Mouse (Mus musculus) adrenal gland, adult 10 weeks (tissue): ENCODE results near the gene Ccdc63. TPM values are rescaled to one million over a fixed set of nuclear protein-coding genes. Genes with fewer than 3 reads are reported as not detected.

Experiments used
- polyA plus RNA-seq: library from polyadenylated mRNA; stranded (reverse); fragments of 350-450 nt; fragmentation: Illumina TruSeq; extraction: RNeasy Lipid Tissue Mini Kit (QIAGEN cat#74804); gene quantifications from one replicate; pipeline ENCODE4 v1.2.3, GENCODE M21; 2014; ENCODE audit warnings: low read depth, low replicate concordance

The Ccdc63 gene
- polyA plus RNA-seq, result not detected

GRCm38 (mm10) chr5:122140723-122141122 is at the start of gene Ccdc63:
Ccdc63 (minus strand) TSS chr5:122140823.

GRCm38 (mm10) chr5:122157827-122158381 is 17.3 kb upstream of the Ccdc63 start, which contains the start of gene Ppp1cc:
Ppp1cc (plus strand) TSS chr5:122158278.

Other genes starting within 250 kb of the Ccdc63 start
- 1.5 TPM for gene Cux2, start 90.7 kb downstream of the Ccdc63 start, polyA plus RNA-seq
- gene Myl2, start 39.9 kb downstream of the Ccdc63 start, polyA plus RNA-seq, result not detected
- gene Ppp1cc, start 17.5 kb upstream of the Ccdc63 start, polyA plus RNA-seq, result 371 TPM
- gene Hvcn1, start 66.0 kb upstream of the Ccdc63 start, polyA plus RNA-seq, result not detected
- 2.3 TPM for gene Tctn1, start 123.6 kb upstream of the Ccdc63 start, polyA plus RNA-seq
- 80.2 TPM for gene Pptc7, start 143.5 kb upstream of the Ccdc63 start, polyA plus RNA-seq
- 5.4 TPM for gene Rad9b, start 213.4 kb upstream of the Ccdc63 start, polyA plus RNA-seq
- 230 TPM for gene Vps29, start 213.5 kb upstream of the Ccdc63 start, polyA plus RNA-seq
- 30.3 TPM for gene Gpn3, start 231.1 kb upstream of the Ccdc63 start, polyA plus RNA-seq
- gene Fam216a, start 231.5 kb upstream of the Ccdc63 start, polyA plus RNA-seq, result 16.1 TPM